9 mouse cellular contexts compared by ENCODE assay signal in the genomic region with DNA sequence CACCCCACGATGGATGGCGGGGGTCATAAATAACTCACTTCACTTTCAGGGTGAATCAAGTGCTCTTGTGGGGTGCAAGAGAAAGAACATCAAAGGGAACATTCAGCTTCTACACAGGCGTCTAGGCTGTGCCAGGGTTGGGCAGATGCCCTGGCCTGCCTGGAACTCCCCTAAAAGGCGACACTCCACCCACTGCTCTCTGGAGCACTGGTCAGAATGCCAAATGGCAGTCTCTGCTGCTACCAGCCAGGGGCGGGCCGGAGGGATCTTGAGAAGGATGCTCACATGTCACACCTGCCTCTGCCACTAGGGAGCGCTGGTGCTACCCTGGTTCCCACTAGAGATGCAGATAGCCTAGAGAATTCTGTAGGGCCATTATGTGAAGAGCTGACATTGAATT.
DNase-seq lines count a peak whose midpoint lies in the region; ATAC-seq and TF ChIP-seq lines count a peak whose summit lies in the region.
"Had no signal": no experiment of that assay in that cellular context is flagged by ENCODE, and none has a peak within 500 bp of the region (broad histone marks: within the 10 kb centered on the region; RNA-seq: fewer than 3 reads in every experiment).

No protein-coding gene starts in this region.

- TF ChIP-seq CTCF in thymus, adult 2 months (IDR thresholded peaks at IDR 0.05; ENCODE audit: borderline replicate concordance, control insufficient read depth, extremely low read depth, insufficient read depth, low read length, poor library complexity) = no peak
- peak; percentile 64 for TF ChIP-seq CTCF in kidney, postnatal 0 days (IDR thresholded peaks at IDR 0.05; ENCODE audit: low read depth)
- TF ChIP-seq CTCF in liver, embryonic 14.5 days (IDR thresholded peaks at IDR 0.05; ENCODE audit: low read depth) = peak; percentile 66

- H3K27me3 ChIP-seq in thymus, adult 2 months (ENCODE audit: control insufficient read depth, insufficient read depth, low read length) = no peaks in the 10 kb centered on the region
- 0 out of 2 replicates have a peak, but pooled peaks cover 3% of the 10 kb centered on the region for H3K27me3 ChIP-seq in kidney, postnatal 0 days (ENCODE audit: insufficient read depth, low read length)
- no peaks in the 10 kb centered on the region for H3K27me3 ChIP-seq in liver, embryonic 14.5 days (ENCODE audit: control insufficient read depth, insufficient read depth, low read length)

- TF ChIP-seq POLR2A in thymus, adult 2 months (IDR thresholded peaks at IDR 0.05; ENCODE audit: control insufficient read depth, extremely low read depth, insufficient read depth, low read length, poor library complexity) = no peak

- H3K36me3 ChIP-seq in thymus, adult 2 months (ENCODE audit: control insufficient read depth, insufficient read depth, low read length) = no peaks in the 10 kb centered on the region
- no peaks in the 10 kb centered on the region for H3K36me3 ChIP-seq in kidney, postnatal 0 days (ENCODE audit: insufficient read depth, low read length)
- H3K36me3 ChIP-seq in liver, embryonic 14.5 days (replicated peaks; ENCODE audit: control insufficient read depth, insufficient read depth, low read depth) = no peaks in the 10 kb centered on the region
- H3K36me3 ChIP-seq: embryonic facial prominence, embryonic 15.5 days had no signal

- no peak for TF ChIP-seq EP300 in liver, embryonic 14.5 days (IDR thresholded peaks at IDR 0.05; ENCODE audit: low read depth)

- DNase-seq in thymus, adult 2 months = peak; percentile 52
- no peak for DNase-seq in thymus, adult 18-20 months
- DNase-seq in cerebellum, adult 18-20 months = peak; percentile 20 to 32
- peak; percentile 33 for DNase-seq in kidney, postnatal 0 days (ENCODE audit: low spot score)
- DNase-seq in liver, embryonic 14.5 days (ENCODE audit: low read depth in 3 of 3, low spot score in 3 of 3) = peak in 1 of 3 experiments; percentile 3
- DNase-seq in skeletal muscle tissue, adult 2 months (ENCODE audit: low read depth, low spot score) = peak; percentile 40
- DNase-seq in urinary bladder, adult 2 months (ENCODE audit: low spot score) = no peak

- H3K4me2 ChIP-seq in kidney, postnatal 0 days (ENCODE audit: low read length) = no peak overlapping the region
- H3K4me2 ChIP-seq in liver, embryonic 14.5 days (ENCODE audit: low read depth) = no peak overlapping the region
- H3K4me2 ChIP-seq: embryonic facial prominence, embryonic 15.5 days had no signal

- H3K4me1 ChIP-seq in thymus, adult 2 months (replicated peaks; ENCODE audit: control insufficient read depth, insufficient read depth, low read length) = peaks cover 14% of the 10 kb centered on the region
- 0 out of 2 replicates have a peak, but pooled peaks cover 7% of the 10 kb centered on the region for H3K4me1 ChIP-seq in kidney, postnatal 0 days (replicated peaks; ENCODE audit: insufficient read depth, low read length)
- no peaks in the 10 kb centered on the region for H3K4me1 ChIP-seq in liver, embryonic 14.5 days (replicated peaks; ENCODE audit: control insufficient read depth in 2 of 2, insufficient read depth in 2 of 2, low read length in 1 of 2)

- no peak overlapping the region for H3K27ac ChIP-seq in thymus, adult 2 months (ENCODE audit: control insufficient read depth, insufficient read depth, low read length)
- H3K27ac ChIP-seq in kidney, postnatal 0 days = no peak overlapping the region
- H3K27ac ChIP-seq in liver, embryonic 14.5 days = no peak overlapping the region
- H3K27ac ChIP-seq: embryonic facial prominence, embryonic 15.5 days had no signal

- H3K9me3 ChIP-seq in kidney, postnatal 0 days (replicated peaks; ENCODE audit: low read length) = no peaks in the 10 kb centered on the region
- no peaks in the 10 kb centered on the region for H3K9me3 ChIP-seq in liver, embryonic 14.5 days (ENCODE audit: control insufficient read depth, low read length)
- H3K9me3 ChIP-seq: embryonic facial prominence, embryonic 15.5 days had no signal

- WGBS in thymus, adult 2 months = 61% methylated on average over 7 of the region's 7 CpGs
- 58% methylated on average over 7 of the region's 7 CpGs for WGBS in kidney, postnatal 0 days
- WGBS in liver, embryonic 14.5 days (ENCODE audit: insufficient replicate concordance) = 38% methylated on average over 7 of the region's 7 CpGs

- peak; percentile 70; the same call in 1 of the 2 replicates for ATAC-seq in frontal cortex, adult (ENCODE audit: low TSS enrichment)
- 0 out of 2 replicates have a peak, but pooled peaks have one; percentile 36 for ATAC-seq in kidney, postnatal 0 days (replicated peaks; ENCODE audit: low FRiP score, low read depth)
- ATAC-seq in liver, embryonic 14.5 days (ENCODE audit: insufficient read depth) = no peak

- H3K4me3 ChIP-seq in thymus, adult 2 months (ENCODE audit: control insufficient read depth, insufficient read depth, low read length) = no peak overlapping the region
- no peak overlapping the region for H3K4me3 ChIP-seq in kidney, postnatal 0 days (replicated peaks; ENCODE audit: low read depth, low read length)
- no peak overlapping the region for H3K4me3 ChIP-seq in liver, embryonic 14.5 days (ENCODE audit: insufficient read depth in 1 of 2, low read depth in 2 of 2, low read length in 2 of 2)
- H3K4me3 ChIP-seq: embryonic facial prominence, embryonic 15.5 days had no signal

- H3K9ac ChIP-seq in kidney, postnatal 0 days (ENCODE audit: low read depth, low read length) = no peak overlapping the region
- no peak overlapping the region for H3K9ac ChIP-seq in liver, embryonic 14.5 days (replicated peaks)
- H3K9ac ChIP-seq: embryonic facial prominence, embryonic 15.5 days had no signal

Comparison
In these comparisons a context has a peak if more than half of its experiments do, and no peak if none do; other contexts are left out.
1. DNase-seq: peak in thymus, adult 2 months (single experiment), cerebellum, adult 18-20 months (2 of 2), kidney, postnatal 0 days (single experiment) and skeletal muscle tissue, adult 2 months (single experiment); none in thymus, adult 18-20 months (0 of 2) and urinary bladder, adult 2 months (single experiment).